Mouse (Mus musculus) retina, postnatal 7 days (tissue): ENCODE data around the gene Pik3r5.
A peak's percentile ranks its signal among the peaks of the same experiment; 100 is the strongest.

Experiments
- DNase-seq: peaks from one replicate; pipeline ENCODE4 v3.0.0-alpha.2; 2012; ENCODE audit warnings: low read depth, low spot score

Gene Pik3r5

GRCm38 (mm10) chr11:68431699-68432360 is at the start of gene Pik3r5:
TSS of gene Pik3r5 (plus strand) at chr11:68432121.
- peak; percentile 58 for DNase-seq

- DNase-seq, result no peak
Measured at GRCm38 (mm10) chr11:68383519-68383918, 48.4 kb upstream of the Pik3r5 start.

GRCm38 (mm10) chr11:68384131-68384530 is 47.8 kb upstream of the Pik3r5 start:
- no peak for DNase-seq

GRCm38 (mm10) chr11:68384592-68385020 is 47.3 kb upstream of the Pik3r5 start:
- DNase-seq, result no peak

- no peak for DNase-seq
Measured at GRCm38 (mm10) chr11:68385021-68385821, 46.7 kb upstream of the Pik3r5 start.

GRCm38 (mm10) chr11:68385921-68386588 is 45.9 kb upstream of the Pik3r5 start:
- DNase-seq, result no peak

- DNase-seq, result no peak
Measured at GRCm38 (mm10) chr11:68386589-68387440, 45.1 kb upstream of the Pik3r5 start.

GRCm38 (mm10) chr11:68387441-68387760 is 44.5 kb upstream of the Pik3r5 start:
- DNase-seq, result no peak

- no peak for DNase-seq
Measured at GRCm38 (mm10) chr11:68387971-68388654, 43.8 kb upstream of the Pik3r5 start.

GRCm38 (mm10) chr11:68388655-68389015 is 43.3 kb upstream of the Pik3r5 start:
- no peak for DNase-seq

- no peak for DNase-seq
Measured at GRCm38 (mm10) chr11:68389621-68390020, 42.3 kb upstream of the Pik3r5 start.

GRCm38 (mm10) chr11:68390381-68391287 is 41.3 kb upstream of the Pik3r5 start:
- no peak for DNase-seq

- DNase-seq, result no peak
Measured at GRCm38 (mm10) chr11:68393897-68394490, 37.9 kb upstream of the Pik3r5 start.

- no peak for DNase-seq
Measured at GRCm38 (mm10) chr11:68394749-68395148, 37.2 kb upstream of the Pik3r5 start.

- DNase-seq, result no peak
Measured at GRCm38 (mm10) chr11:68395546-68395945, 36.4 kb upstream of the Pik3r5 start.

GRCm38 (mm10) chr11:68398891-68399547 is 32.9 kb upstream of the Pik3r5 start:
- DNase-seq, result no peak

- no peak for DNase-seq
Measured at GRCm38 (mm10) chr11:68399548-68400020, 32.3 kb upstream of the Pik3r5 start.

- DNase-seq, result no peak
Measured at GRCm38 (mm10) chr11:68400021-68400671, 31.8 kb upstream of the Pik3r5 start.
